Mouse (Mus musculus): Measurements from ENCODE around the gene Fbxw8. TPM values are rescaled to one million over a fixed set of nuclear protein-coding genes. Genes with fewer than 3 reads are reported as not detected.

The Fbxw8 gene
- total RNA-seq, 2 experiments from 2014 or later, result 36.7 to 37.4 TPM

GRCm38 (mm10) chr5:118165462-118165861 is 10.2 kb upstream of the Fbxw8 start:
- intact Hi-C loops (cut with DNase I), result loop anchor here (5.0 to 10.0 kb wide), 2 partner anchors 48 to 151 kb away; no protein-coding TSS in a partner anchor
- DNase-seq (ENCODE audit: extremely low spot score in 1 of 2, low spot score in 2 of 2), result no peak

GRCm38 (mm10) chr5:118164581-118164980 is 9.3 kb upstream of the Fbxw8 start, which contains the start of gene Hrk:
Hrk (plus strand) TSS chr5:118164648.
- intact Hi-C loops (cut with DNase I), result loop anchor here (10.0 kb wide), 1 partner anchor 150 kb away; no protein-coding TSS in a partner anchor
- DNase-seq (ENCODE audit: extremely low spot score in 1 of 2, low spot score in 2 of 2), result peak in 1 of 2 experiments; percentile 46

- intact Hi-C loops (cut with DNase I), result loop anchor here (10.0 kb wide), 1 partner anchor 146 kb away; no protein-coding TSS in a partner anchor
Observed at GRCm38 (mm10) chr5:118160691-118161090, 5.4 kb upstream of the Fbxw8 start.

GRCm38 (mm10) chr5:118156976-118157375 is 1.7 kb upstream of the Fbxw8 start:
- no peak for DNase-seq (ENCODE audit: extremely low spot score in 1 of 2, low spot score in 2 of 2)
- intact Hi-C loops (cut with DNase I), result no loop called here

More at GRCm38 (mm10) chr5:118160691-118161090, 5.4 kb upstream of the Fbxw8 start:
- no peak for DNase-seq (ENCODE audit: extremely low spot score in 1 of 2, low spot score in 2 of 2)

GRCm38 (mm10) chr5:118155565-118155947 is 292 bp upstream of the Fbxw8 start:
- DNase-seq (ENCODE audit: extremely low spot score in 1 of 2, low spot score in 2 of 2), result no peak
- intact Hi-C loops (cut with DNase I), result no loop called here

- intact Hi-C loops (cut with DNase I), result no loop called here
- DNase-seq (ENCODE audit: extremely low spot score in 1 of 2, low spot score in 2 of 2), result no peak
Observed at GRCm38 (mm10) chr5:118149711-118150110, 5.6 kb downstream of the Fbxw8 start.

- intact Hi-C loops (cut with DNase I), result no loop called here
- no peak for DNase-seq (ENCODE audit: extremely low spot score in 1 of 2, low spot score in 2 of 2)
Observed at GRCm38 (mm10) chr5:118147264-118147663, 8.0 kb downstream of the Fbxw8 start.

GRCm38 (mm10) chr5:118145999-118146679 is 9.1 kb downstream of the Fbxw8 start:
- DNase-seq (ENCODE audit: extremely low spot score in 1 of 2, low spot score in 2 of 2), result no peak
- intact Hi-C loops (cut with DNase I), result no loop called here

- intact Hi-C loops (cut with DNase I), result no loop called here
- no peak for DNase-seq (ENCODE audit: extremely low spot score in 1 of 2, low spot score in 2 of 2)
Observed at GRCm38 (mm10) chr5:118145458-118145857, 9.8 kb downstream of the Fbxw8 start.

- no peak for DNase-seq (ENCODE audit: extremely low spot score in 1 of 2, low spot score in 2 of 2)
- intact Hi-C loops (cut with DNase I), result no loop called here
Observed at GRCm38 (mm10) chr5:118144770-118145169, 10.5 kb downstream of the Fbxw8 start.

GRCm38 (mm10) chr5:118144327-118144726 is 10.9 kb downstream of the Fbxw8 start:
- DNase-seq (ENCODE audit: extremely low spot score in 1 of 2, low spot score in 2 of 2), result no peak
- intact Hi-C loops (cut with DNase I), result no loop called here

- intact Hi-C loops (cut with DNase I), result no loop called here
Observed at GRCm38 (mm10) chr5:118143211-118144026, 11.8 kb downstream of the Fbxw8 start.

GRCm38 (mm10) chr5:118142471-118142870 is 12.8 kb downstream of the Fbxw8 start:
- intact Hi-C loops (cut with DNase I), result no loop called here
- DNase-seq (ENCODE audit: extremely low spot score in 1 of 2, low spot score in 2 of 2), result no peak

More at GRCm38 (mm10) chr5:118143211-118144026, 11.8 kb downstream of the Fbxw8 start:
- DNase-seq (ENCODE audit: extremely low spot score in 1 of 2, low spot score in 2 of 2), result no peak

- intact Hi-C loops (cut with DNase I), result no loop called here
- DNase-seq (ENCODE audit: extremely low spot score in 1 of 2, low spot score in 2 of 2), result no peak
Observed at GRCm38 (mm10) chr5:118139630-118140029, 15.6 kb downstream of the Fbxw8 start.

- DNase-seq (ENCODE audit: extremely low spot score in 1 of 2, low spot score in 2 of 2), result no peak
- intact Hi-C loops (cut with DNase I), result no loop called here
Observed at GRCm38 (mm10) chr5:118136391-118136790, 18.9 kb downstream of the Fbxw8 start.

- no peak for DNase-seq (ENCODE audit: extremely low spot score in 1 of 2, low spot score in 2 of 2)
- intact Hi-C loops (cut with DNase I), result no loop called here
Observed at GRCm38 (mm10) chr5:118128651-118129050, 26.6 kb downstream of the Fbxw8 start.

GRCm38 (mm10) chr5:118128208-118128607 is 27.1 kb downstream of the Fbxw8 start:
- intact Hi-C loops (cut with DNase I), result no loop called here
- DNase-seq (ENCODE audit: extremely low spot score in 1 of 2, low spot score in 2 of 2), result no peak

GRCm38 (mm10) chr5:118126671-118127070 is 28.6 kb downstream of the Fbxw8 start:
- no peak for DNase-seq (ENCODE audit: extremely low spot score in 1 of 2, low spot score in 2 of 2)
- intact Hi-C loops (cut with DNase I), result no loop called here

GRCm38 (mm10) chr5:118123096-118123495 is 32.2 kb downstream of the Fbxw8 start:
- intact Hi-C loops (cut with DNase I), result no loop called here
- DNase-seq (ENCODE audit: extremely low spot score in 1 of 2, low spot score in 2 of 2), result no peak

GRCm38 (mm10) chr5:118121928-118122327 is 33.3 kb downstream of the Fbxw8 start:
- no peak for DNase-seq (ENCODE audit: extremely low spot score in 1 of 2, low spot score in 2 of 2)
- intact Hi-C loops (cut with DNase I), result no loop called here
